Mouse (Mus musculus) testis, postnatal 10 days (tissue): ENCODE data around the gene Nos1ap.

Experiments used
- DNase-seq: peaks from one replicate; pipeline ENCODE4 v3.0.0; 2021; ENCODE audit warnings: low spot score

Gene Nos1ap

GRCm38 (mm10) chr1:170293257-170293656 is 296.4 kb downstream of the Nos1ap start:
- no peak for DNase-seq

- DNase-seq = peak; percentile 53
Measured at GRCm38 (mm10) chr1:170292239-170292951, 297.3 kb downstream of the Nos1ap start.

GRCm38 (mm10) chr1:170282415-170283129 is 307.1 kb downstream of the Nos1ap start:
- no peak for DNase-seq

GRCm38 (mm10) chr1:170277016-170277415 is 312.6 kb downstream of the Nos1ap start, which contains the start of gene Sh2d1b1:
Gene Sh2d1b1 (plus strand): TSS chr1:170277320.
- no peak for DNase-seq

- no peak for DNase-seq
Measured at GRCm38 (mm10) chr1:170273252-170273651, 316.4 kb downstream of the Nos1ap start.

GRCm38 (mm10) chr1:170270696-170271095 is 319.0 kb downstream of the Nos1ap start:
- DNase-seq = no peak

GRCm38 (mm10) chr1:170270281-170270680 is 319.4 kb downstream of the Nos1ap start:
- no peak for DNase-seq

GRCm38 (mm10) chr1:170255560-170255910 is 334.1 kb downstream of the Nos1ap start:
- peak; percentile 83 for DNase-seq

GRCm38 (mm10) chr1:170254893-170255559 is 334.6 kb downstream of the Nos1ap start:
- no peak for DNase-seq
